8 mouse cellular contexts compared by ENCODE assay signal in the genomic region with DNA sequence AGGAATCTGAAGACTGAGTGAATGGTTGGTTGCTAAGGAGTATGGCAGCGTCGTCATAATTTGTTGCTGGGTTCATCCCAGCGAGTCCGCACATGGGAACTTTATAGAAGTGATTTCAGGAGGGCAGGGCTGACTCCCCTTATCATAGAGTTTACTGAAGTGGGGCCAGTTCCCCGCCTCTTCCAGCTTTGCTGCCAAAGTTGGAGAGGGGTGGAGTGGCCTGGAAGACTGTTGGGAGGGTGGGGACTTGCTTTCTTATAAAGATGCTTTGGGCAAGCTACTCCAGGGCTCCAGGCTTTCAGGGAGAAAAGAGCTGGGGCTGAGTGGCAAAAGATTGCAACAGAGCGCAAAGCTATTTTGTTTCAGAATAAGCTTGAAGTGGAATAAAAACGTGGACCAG. TPM values are rescaled to one million over a fixed set of nuclear protein-coding genes. Genes with fewer than 3 reads are reported as not detected.
A peak's percentile ranks its signal among the peaks of the same experiment; 100 is the strongest.
DNase-seq lines count a peak whose midpoint lies in the region; ATAC-seq and TF ChIP-seq lines count a peak whose summit lies in the region.

No protein-coding gene starts in this region.

- H3K9me3 ChIP-seq in kidney, embryonic 14.5 days (ENCODE audit: control insufficient read depth, low read length), result no peaks in the 10 kb centered on the region
- no peaks in the 10 kb centered on the region for H3K9me3 ChIP-seq in intestine, postnatal 0 days (ENCODE audit: control insufficient read depth)
- H3K9me3 ChIP-seq in lung, postnatal 0 days (ENCODE audit: low read length), result no peaks in the 10 kb centered on the region
- no peaks in the 10 kb centered on the region for H3K9me3 ChIP-seq in stomach, embryonic 16.5 days (replicated peaks; ENCODE audit: control insufficient read depth, low read length)

- DNase-seq in kidney, adult 8-10 months, result no peak
- DNase-seq in heart, adult 8-10 months (ENCODE audit: low spot score), result peak; percentile 26
- DNase-seq in lung, postnatal 0 days (ENCODE audit: low spot score), result peak; percentile 90
- no peak for DNase-seq in layer of hippocampus, postnatal 25 days (ENCODE audit: extremely low spot score in 1 of 2, low spot score in 1 of 2)

- H3K4me2 ChIP-seq in kidney, embryonic 14.5 days (replicated peaks; ENCODE audit: low read depth, low read length), result peak overlapping the region; percentile 93
- peak overlapping the region; percentile 73 for H3K4me2 ChIP-seq in intestine, postnatal 0 days (replicated peaks; ENCODE audit: low read depth)
- peak overlapping the region; percentile 96 for H3K4me2 ChIP-seq in lung, postnatal 0 days (replicated peaks; ENCODE audit: low read depth, low read length)
- peak overlapping the region; percentile 74 for H3K4me2 ChIP-seq in stomach, embryonic 16.5 days (ENCODE audit: low read depth, low read length)

- H3K27ac ChIP-seq in kidney, embryonic 14.5 days (ENCODE audit: low read depth, low read length), result no peak overlapping the region
- H3K27ac ChIP-seq in intestine, postnatal 0 days (ENCODE audit: low read depth, low read length), result no peak overlapping the region
- peak overlapping the region; percentile 61; the same call in 1 of the 2 replicates for H3K27ac ChIP-seq in lung, postnatal 0 days (ENCODE audit: low read length)
- H3K27ac ChIP-seq in stomach, embryonic 16.5 days (ENCODE audit: low read length), result peak overlapping the region; percentile 25; the same call in 1 of the 2 replicates

- no peak for ATAC-seq in kidney, embryonic 14.5 days (ENCODE audit: low FRiP score, low TSS enrichment)
- no peak for ATAC-seq in intestine, postnatal 0 days
- ATAC-seq in lung, postnatal 0 days, result peak; percentile 92
- ATAC-seq in stomach, embryonic 16.5 days (ENCODE audit: insufficient read depth, low FRiP score), result peak; percentile 48; the same call in 1 of the 2 replicates
- no peak for ATAC-seq in erythroid progenitor cell, adult 5-6 weeks (replicated peaks; ENCODE audit: low FRiP score, poor library complexity, severe bottlenecking)

- WGBS in kidney, embryonic 14.5 days, result 32% methylated on average over 7 of the region's 7 CpGs
- 25% methylated on average over 7 of the region's 7 CpGs for WGBS in intestine, postnatal 0 days
- 21% methylated on average over 7 of the region's 7 CpGs for WGBS in lung, postnatal 0 days
- 30% methylated on average over 7 of the region's 7 CpGs for WGBS in stomach, embryonic 16.5 days

- no peak overlapping the region for H3K9ac ChIP-seq in kidney, embryonic 14.5 days (ENCODE audit: low read depth, low read length)
- no peak overlapping the region for H3K9ac ChIP-seq in intestine, postnatal 0 days (ENCODE audit: low read depth, low read length)
- 0 out of 2 replicates have a peak overlapping the region, but pooled peaks have one; percentile 6 for H3K9ac ChIP-seq in lung, postnatal 0 days (replicated peaks; ENCODE audit: low read depth)
- H3K9ac ChIP-seq in stomach, embryonic 16.5 days (ENCODE audit: low read length), result no peak overlapping the region

- 0 out of 2 replicates have a peak, but pooled peaks cover 6% of the 10 kb centered on the region for H3K4me1 ChIP-seq in kidney, embryonic 14.5 days (ENCODE audit: control insufficient read depth, insufficient read depth, low read length)
- H3K4me1 ChIP-seq in intestine, postnatal 0 days (replicated peaks; ENCODE audit: control insufficient read depth, insufficient read depth, low read length), result 0 out of 2 replicates have a peak, but pooled peaks cover 5% of the 10 kb centered on the region
- no peaks in the 10 kb centered on the region for H3K4me1 ChIP-seq in lung, postnatal 0 days (ENCODE audit: insufficient read depth, low read depth, low read length)
- H3K4me1 ChIP-seq in stomach, embryonic 16.5 days (ENCODE audit: control insufficient read depth, insufficient read depth, low read length), result peaks cover 6% of the 10 kb centered on the region; the same call in 1 of the 2 replicates

- H3K27me3 ChIP-seq in kidney, embryonic 14.5 days (ENCODE audit: control insufficient read depth, insufficient read depth, low read length), result peaks cover 7% of the 10 kb centered on the region; the same call in 1 of the 2 replicates
- H3K27me3 ChIP-seq in intestine, postnatal 0 days (replicated peaks; ENCODE audit: control insufficient read depth, insufficient read depth, low read length), result peaks cover 6% of the 10 kb centered on the region
- no peaks in the 10 kb centered on the region for H3K27me3 ChIP-seq in lung, postnatal 0 days (replicated peaks; ENCODE audit: insufficient read depth, low read length)
- no peaks in the 10 kb centered on the region; the same call in 1 of the 2 replicates for H3K27me3 ChIP-seq in stomach, embryonic 16.5 days (ENCODE audit: control insufficient read depth, insufficient read depth, low read length)

- TF ChIP-seq CTCF in intestine, postnatal 0 days (IDR thresholded peaks at IDR 0.05; ENCODE audit: low read depth), result no peak
- TF ChIP-seq CTCF in lung, postnatal 0 days (IDR thresholded peaks at IDR 0.05), result no peak

- peak; percentile 82 for TF ChIP-seq EP300 in lung, postnatal 0 days (IDR thresholded peaks at IDR 0.05)

- no peaks in the 10 kb centered on the region for H3K36me3 ChIP-seq in kidney, embryonic 14.5 days (ENCODE audit: control insufficient read depth, insufficient read depth, low read length)
- no peaks in the 10 kb centered on the region for H3K36me3 ChIP-seq in intestine, postnatal 0 days (ENCODE audit: control insufficient read depth, insufficient read depth)
- H3K36me3 ChIP-seq in lung, postnatal 0 days (ENCODE audit: insufficient read depth, low read length), result no peaks in the 10 kb centered on the region
- no peaks in the 10 kb centered on the region for H3K36me3 ChIP-seq in stomach, embryonic 16.5 days (ENCODE audit: control insufficient read depth, insufficient read depth, low read length)

- no peak overlapping the region for H3K4me3 ChIP-seq in kidney, embryonic 14.5 days (ENCODE audit: low read length)
- H3K4me3 ChIP-seq in intestine, postnatal 0 days (ENCODE audit: low read depth, low read length), result no peak overlapping the region
- H3K4me3 ChIP-seq in lung, postnatal 0 days (ENCODE audit: low read depth, low read length), result peak overlapping the region; percentile 51; the same call in 1 of the 2 replicates
- peak overlapping the region; percentile 46 for H3K4me3 ChIP-seq in stomach, embryonic 16.5 days (replicated peaks; ENCODE audit: low read length)

RNA-seq across cellular contexts. Expression of a gene that starts 0.7 kb away (rescaled TPM):
- 15.6 and 17.2 TPM in 2 replicates for polyA plus RNA-seq in kidney, embryonic 14.5 days (2014; fragmentation: Nextera tagmentation; extraction: Ambion mirVana)
- total RNA-seq in heart, adult 8-10 months (2022), result 1 to 10 TPM; 2.0 to 2.9 (median 2.3) TPM
- 3.1 and 3.7 TPM in 2 replicates for polyA plus RNA-seq in intestine, postnatal 0 days (2015; fragmentation: Nextera tagmentation; extraction: Ambion mirVana)
- polyA plus RNA-seq in lung, postnatal 0 days (2015; fragmentation: Nextera tagmentation; extraction: Ambion mirVana), result 5.2 and 8.3 TPM in 2 replicates
- polyA plus RNA-seq in stomach, embryonic 16.5 days (2015; fragmentation: Nextera tagmentation; extraction: Ambion mirVana), result 17.5 and 22.0 TPM in 2 replicates
- total RNA-seq in layer of hippocampus, postnatal 25 days (2021), result 10 to 100 TPM in 1 of 2 experiments, 1 to 10 TPM in 1; 7.1 to 10.3 TPM
- not detected in 2 replicates for total RNA-seq in erythroid progenitor cell, adult 5-6 weeks (2015; ENCODE audit: low replicate concordance)
- not detected in 2 replicates for total RNA-seq in erythroid progenitor cell, adult 5-6 weeks (2017; ENCODE audit: low replicate concordance)

Comparison
In these comparisons a context has a peak if more than half of its experiments do, and no peak if none do; other contexts are left out.
1. ATAC-seq: peak in lung, postnatal 0 days (single experiment) and stomach, embryonic 16.5 days (single experiment); none in kidney, embryonic 14.5 days (single experiment), intestine, postnatal 0 days (single experiment) and erythroid progenitor cell, adult 5-6 weeks (single experiment).
2. H3K27ac ChIP-seq: peak in lung, postnatal 0 days (single experiment) and stomach, embryonic 16.5 days (single experiment); none in kidney, embryonic 14.5 days (single experiment) and intestine, postnatal 0 days (single experiment).
3. H3K4me3 ChIP-seq: peak in lung, postnatal 0 days (single experiment) and stomach, embryonic 16.5 days (single experiment); none in kidney, embryonic 14.5 days (single experiment) and intestine, postnatal 0 days (single experiment).
4. DNase-seq: peak in heart, adult 8-10 months (single experiment) and lung, postnatal 0 days (single experiment); none in kidney, adult 8-10 months (0 of 2) and layer of hippocampus, postnatal 25 days (0 of 2).
5. Peak in every context shown above with its lines, with median percentiles within 50 percentile points of each other: H3K4me2 ChIP-seq.